Mouse (Mus musculus) neural tube, embryonic 10.5 days (tissue): Measurements from ENCODE around the gene Cldn14.
"Not testable (repeated sequence)": the region's sequence is repeated elsewhere in the genome, so short reads cannot be mapped to it uniquely, and the experiment has no call there.

ENCODE experiments used
- DNase-seq: peaks from one replicate; pipeline ENCODE4 v3.0.0-alpha.2; 2017; ENCODE audit warnings: low spot score; ENCODE audit errors: extremely low spot score

The Cldn14 gene

DNA sequence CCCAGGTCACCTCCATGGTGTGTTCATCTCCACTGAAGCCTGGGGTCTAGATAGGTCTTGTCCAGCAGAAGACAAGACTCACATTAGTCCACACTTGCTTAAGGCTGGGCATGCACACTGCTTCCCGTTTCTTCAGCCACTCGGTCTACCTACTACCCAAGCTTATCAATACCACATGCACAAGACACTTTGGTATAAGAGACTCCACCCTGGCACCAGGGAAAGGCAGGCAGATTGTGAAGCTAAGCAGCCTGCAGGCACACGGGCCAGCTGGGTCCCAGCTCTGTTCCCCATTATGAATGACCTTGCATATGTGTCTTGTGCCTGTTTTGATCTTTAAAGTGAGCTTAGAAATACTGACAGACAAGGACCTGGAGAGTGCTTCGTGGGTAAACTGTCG lies 719 bp upstream of the Cldn14 start:
- peak; percentile 23 for DNase-seq

DNA sequence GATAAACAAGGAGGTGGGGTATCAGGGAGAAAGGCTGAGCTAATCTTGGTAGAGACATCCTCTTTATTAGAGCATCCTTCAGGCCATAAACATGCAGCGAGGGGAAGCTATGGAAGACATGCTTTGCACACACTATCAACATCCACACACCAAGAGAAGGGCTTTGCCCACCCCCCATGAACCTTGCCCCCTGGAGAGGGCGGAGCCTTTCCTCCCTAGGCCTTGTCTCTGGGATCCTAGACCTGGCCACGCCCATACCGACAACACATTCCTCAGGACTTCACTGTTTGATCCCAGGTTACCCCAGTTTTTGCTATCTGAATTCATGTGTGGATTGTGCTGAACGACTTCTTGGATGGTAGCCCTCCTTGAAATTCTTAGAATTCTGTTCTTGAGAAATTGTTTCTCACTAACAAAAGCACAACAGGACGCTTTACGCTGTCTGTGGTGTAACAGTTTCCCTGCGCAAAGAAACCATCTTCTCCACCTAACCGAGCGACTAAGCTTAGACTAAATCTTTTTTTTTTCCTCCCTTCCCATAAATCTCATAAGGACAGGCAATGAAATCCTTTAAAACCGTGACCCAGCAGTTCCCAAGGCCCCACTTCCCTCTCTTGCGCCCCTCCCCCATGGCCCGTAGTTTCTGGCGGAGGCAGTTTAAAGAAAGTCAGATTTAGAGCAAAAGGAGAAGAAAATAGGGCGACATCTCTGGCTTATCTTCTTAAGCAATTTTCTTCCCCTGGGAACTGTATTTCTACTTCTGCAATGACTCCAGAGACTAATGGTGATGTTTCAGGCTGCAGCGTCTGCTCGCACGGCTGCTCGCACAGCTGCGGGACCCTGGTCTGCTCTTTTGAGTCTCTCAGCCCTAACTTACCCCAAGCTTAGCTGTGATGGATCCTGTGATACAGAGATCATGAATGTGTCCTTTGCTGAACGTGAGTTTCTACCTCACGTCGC lies 1.7 kb downstream of the Cldn14 start:
- peak; percentile 35 for DNase-seq

DNA sequence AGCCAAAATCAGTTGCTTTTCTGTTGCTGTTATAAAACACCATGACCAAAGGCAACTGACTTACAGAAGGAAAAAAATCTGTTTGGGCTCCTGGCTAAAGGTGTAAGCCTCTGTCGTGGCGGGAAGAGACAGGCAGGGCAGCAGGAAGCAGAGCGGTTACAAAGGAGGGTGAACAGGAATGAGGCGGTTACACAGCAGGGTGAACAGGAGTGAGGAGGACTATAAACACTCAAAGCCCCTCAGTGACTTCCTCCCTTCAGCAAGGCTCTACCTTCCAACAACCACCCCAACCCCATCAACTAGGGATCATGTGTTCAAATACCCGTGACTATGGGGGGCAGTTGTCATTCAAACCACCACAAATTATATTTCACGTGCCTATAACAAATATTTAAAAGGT lies 5.2 kb downstream of the Cldn14 start:
- no peak for DNase-seq

DNA sequence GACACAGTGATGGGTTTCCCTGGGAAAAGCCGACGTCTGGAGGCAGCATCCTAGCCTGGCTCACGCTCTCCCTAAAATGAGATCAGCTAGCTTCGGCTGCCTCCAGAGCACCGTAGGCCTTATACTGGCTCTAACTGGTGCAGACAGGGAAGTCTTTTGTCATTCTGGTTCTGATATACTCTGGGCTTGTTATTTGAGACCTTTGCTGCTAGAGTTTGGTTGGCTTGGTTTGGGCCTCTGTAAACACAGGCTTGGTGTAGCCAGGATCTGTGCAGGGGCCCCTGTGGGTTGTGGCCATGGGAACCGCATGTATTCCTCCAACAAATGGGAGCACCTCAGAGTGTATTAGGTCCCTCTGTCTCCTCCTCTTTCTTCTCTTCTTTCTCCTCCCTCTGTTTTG lies 7.3 kb downstream of the Cldn14 start:
- DNase-seq, result no peak

DNA sequence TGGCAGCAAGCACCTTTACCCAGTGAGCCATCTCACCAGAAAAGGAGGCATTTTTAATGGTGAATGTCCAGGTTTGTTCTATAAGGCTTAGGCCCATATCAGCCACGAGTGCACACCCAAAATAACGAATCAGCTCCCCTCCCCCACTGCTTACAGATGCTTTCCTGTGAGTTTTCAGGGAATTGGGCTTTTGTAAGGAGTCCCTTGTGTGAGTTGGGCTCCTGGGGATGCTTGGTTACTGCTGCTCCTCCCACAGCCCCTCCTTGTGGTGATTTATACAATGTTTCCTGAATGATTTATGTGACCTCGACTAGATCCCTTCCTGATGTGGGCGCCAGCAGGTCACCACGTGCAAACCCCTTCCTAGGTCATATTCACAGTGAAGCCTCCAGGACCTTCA lies 9.7 kb downstream of the Cldn14 start:
- no peak for DNase-seq

DNA sequence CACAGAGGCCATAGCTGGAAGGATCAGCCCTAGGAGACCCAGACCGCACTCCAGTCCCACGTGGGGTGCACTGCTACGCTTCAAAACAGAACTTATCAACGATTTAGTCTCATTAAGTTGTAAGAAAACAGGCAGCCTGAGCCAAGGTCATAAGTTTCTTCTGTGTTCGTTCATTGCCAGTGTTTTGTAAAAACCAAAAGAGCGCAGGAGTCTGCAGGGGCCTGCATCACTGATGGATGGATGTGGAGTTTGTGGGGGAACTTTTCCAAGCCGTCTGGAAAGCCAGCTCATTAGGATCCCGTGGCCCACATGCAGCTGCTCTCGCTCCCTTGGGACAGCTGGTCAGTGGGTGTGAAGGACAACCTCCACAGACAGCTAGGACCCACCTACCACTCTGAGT lies 25.1 kb downstream of the Cldn14 start:
- DNase-seq, result no peak

DNA sequence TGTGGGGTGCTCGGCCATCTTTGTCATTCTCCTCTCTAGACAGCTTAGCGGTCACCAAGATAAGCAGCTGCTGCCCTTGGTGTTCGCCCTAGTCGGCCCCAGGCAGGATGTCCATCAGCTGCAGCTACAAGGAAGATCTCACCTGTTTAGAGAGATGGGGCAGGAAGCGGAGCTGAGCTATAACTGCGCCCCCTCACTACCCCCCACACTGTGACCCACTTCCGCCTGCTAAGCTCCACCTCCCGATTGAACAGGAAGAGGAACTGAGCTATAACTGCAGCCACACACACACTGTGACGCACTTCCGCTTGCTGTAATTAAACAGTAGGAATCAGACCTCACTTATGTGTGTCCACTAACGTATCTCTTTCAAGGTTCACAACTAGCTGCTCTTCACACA lies 26.3 kb downstream of the Cldn14 start:
- DNase-seq, result no peak

DNA sequence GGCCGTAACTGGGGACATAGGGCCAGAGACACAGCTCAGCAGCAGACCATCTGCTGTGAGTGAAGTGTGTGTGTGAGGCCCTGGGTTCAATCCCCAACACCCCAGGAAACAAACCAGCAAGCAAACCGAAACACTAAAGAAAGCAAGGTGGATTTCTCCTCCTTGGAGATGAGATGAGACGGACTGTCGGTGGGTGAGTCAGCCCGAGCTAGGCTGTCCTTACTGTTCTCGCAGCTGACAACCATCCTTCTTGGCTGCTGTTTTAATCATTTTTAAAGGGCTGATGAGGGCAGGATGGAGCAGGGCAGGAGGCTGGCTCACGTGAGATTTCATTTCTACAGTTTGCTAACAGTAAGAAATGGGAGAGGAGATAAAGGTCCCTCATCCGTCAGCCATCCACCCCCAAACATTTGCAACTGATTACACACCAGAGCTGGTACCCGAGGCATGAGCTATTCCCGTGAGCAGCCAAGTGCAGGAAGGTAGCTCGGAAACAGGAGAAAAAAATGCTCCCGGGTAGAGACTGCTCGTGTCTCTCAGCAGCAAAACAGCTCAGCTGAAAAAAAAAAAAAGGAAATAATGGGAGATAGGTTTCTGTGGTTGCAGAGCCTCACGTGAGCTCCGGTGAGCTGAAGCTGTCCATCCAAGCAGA lies 27.3 kb downstream of the Cldn14 start:
- no peak for DNase-seq

DNA sequence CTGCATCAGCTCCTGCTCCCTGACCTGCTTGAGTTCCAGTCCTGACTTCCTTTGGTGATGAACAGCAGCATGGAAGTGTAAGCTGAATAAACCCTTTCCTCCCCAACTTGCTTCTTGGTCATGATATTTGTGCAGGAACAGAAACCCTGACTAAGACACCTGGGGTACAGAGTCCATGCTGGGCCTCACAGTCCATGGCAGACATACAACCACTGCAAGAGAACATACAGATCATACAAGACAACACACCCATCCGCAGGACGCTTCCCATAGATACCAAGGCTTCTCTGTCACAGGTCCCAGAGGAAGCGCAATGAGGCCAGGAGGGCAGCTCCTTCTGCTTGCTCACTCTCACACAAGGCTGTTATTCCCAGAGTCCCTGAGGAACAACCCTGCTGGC lies 28.3 kb downstream of the Cldn14 start:
- DNase-seq, result not testable (repeated sequence)

DNA sequence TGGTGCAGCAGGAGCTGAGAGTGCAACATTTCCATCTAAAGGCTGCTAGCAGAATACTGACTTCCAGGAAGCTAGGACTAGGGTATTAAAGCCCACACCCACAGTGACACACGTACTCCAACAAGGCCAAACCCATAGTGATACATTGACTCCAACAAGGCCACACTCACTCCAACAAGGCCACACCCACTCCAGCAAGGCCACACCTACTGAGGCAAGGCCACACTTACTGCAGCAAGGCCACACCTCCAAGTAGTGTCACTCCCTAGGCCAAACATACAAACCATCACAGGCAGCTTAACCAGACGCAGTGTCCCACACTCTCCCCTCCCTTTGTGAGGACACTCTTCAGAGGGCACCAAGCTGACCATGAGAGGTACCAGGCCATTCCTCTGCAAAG lies 29.3 kb downstream of the Cldn14 start:
- no peak for DNase-seq

DNA sequence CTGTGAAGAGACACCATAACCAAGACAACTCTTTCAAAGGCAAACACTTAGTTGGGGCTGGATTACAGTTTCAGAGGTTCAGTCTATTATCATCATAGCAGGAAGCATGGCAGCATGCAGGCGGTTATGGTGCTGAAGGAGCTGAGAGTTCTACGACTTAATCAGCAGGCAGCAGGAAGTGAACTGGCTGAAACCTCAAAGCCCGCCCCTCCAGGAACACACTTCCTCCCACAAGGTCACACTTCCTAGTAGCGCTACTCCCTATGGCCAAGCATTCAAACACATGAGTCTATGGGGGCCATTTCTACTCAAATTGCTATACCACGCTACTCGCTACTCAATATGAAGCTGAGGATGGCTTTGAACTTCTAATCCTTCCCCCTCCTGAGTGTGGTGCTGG lies 31.1 kb downstream of the Cldn14 start:
- DNase-seq, result no peak

DNA sequence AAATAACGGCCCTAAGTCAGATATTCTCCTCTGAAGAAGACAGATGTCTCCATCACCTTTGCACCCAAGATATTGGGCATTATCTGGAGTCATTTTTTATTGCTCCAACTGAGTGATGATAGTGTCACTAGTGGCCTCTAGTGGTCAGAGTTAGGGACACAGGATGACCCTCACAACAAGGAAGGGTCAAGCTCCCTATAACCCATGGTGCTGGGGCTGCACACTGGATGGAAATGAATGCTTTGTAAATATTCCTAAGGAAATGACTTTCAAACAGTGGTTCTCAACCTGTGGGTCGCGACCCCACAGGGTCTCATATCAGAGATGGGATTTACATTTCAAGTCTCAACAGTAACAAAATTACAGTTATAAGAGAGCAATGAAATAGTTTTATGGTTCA lies 31.7 kb downstream of the Cldn14 start:
- no peak for DNase-seq

DNA sequence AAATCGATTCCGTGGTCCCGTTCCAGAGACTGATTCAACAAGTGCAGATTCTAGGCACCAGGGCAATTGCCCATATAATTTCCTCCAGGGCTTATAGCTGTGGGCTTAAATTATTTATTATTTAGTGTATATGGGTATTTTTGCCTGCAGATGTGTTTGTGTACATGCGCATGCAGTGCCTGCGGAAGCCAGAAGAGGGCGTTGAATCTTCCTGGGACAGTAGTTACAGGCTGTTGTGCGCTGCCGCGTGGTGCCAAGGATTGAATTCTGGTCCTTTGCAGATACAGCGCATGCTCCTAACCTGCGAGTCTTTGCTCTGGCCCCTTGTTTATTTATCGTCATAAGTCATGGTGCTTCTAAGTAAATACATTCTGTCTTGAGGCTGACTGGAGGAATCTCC lies 33.2 kb downstream of the Cldn14 start:
- no peak for DNase-seq

DNA sequence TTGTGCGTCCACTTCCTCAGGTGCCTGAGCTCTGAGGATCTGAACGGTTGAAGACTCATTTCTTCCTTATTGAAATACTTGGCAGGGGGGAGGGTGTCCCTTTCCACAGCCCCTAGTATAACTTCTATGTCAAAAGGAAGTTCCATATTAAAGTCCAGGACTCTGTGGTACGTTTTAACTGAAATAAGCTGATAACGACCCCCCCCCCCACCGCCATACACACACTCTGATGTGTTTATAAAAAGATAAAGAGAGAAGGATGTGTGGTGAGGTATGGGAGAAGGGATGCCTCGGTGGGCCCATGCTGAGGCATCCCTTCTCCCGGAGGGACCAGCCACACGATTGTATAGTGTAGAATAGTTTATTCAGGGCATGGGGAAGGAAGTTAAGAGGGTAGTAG lies 34.4 kb downstream of the Cldn14 start:
- DNase-seq, result no peak

DNA sequence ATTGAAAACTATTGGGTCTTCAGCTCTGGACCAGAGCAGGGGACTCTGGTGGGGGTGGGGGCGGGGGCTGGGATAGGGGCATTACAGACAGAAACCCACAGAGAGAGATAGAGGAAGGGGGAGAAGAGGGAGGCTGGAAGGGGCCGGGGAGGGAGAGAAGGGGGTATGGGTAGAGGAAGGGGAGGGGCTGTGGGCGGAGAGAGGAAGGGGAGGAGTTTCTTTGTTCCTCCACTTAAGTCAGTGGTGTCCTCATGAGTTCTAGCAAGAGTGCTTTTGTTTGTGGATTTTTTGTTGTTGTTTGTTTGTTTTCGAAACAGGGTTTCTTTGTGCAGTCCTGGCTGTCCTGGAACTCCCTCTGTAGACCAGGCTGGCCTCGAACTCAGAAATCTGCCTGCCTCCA lies 35.1 kb downstream of the Cldn14 start:
- DNase-seq, result peak; percentile 24

DNA sequence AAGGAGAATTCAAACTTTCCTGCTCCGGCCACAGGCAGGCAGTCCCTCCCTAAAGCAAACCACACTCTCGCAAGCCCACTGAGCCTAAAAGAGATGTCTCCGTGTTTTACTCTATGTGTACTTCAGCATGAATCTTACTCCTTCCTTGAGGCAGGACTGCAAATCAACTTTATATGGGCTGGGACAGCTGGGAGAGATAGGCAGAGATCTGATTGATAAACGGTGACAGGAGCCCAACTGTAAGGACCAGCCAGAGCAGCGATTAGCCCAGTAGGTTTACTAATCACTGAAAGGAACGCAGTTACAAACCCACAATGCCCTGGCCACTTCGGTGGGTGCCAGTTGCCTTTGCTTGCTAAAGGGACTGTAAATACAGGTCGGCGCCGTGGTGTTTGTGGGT lies 35.5 kb downstream of the Cldn14 start:
- DNase-seq, result no peak

DNA sequence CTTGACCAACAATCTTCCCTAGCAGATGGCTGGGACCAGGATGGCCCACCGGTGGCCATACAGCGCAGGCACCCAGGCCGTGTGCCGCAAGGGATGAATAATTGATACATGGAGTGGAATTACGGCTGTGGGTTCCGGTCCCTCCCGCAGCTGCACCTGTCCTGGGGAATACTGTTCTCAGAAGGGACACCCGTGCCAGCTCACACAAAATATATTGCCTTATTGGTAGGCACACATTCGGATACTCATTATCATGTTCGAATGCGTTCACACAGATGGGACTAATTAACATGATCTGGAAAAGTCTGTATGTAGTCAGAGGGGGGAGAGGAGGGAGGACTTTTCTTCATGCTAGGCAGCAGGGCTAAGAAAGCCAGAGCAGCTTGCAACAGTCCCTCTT lies 37.6 kb downstream of the Cldn14 start:
- DNase-seq, result no peak

DNA sequence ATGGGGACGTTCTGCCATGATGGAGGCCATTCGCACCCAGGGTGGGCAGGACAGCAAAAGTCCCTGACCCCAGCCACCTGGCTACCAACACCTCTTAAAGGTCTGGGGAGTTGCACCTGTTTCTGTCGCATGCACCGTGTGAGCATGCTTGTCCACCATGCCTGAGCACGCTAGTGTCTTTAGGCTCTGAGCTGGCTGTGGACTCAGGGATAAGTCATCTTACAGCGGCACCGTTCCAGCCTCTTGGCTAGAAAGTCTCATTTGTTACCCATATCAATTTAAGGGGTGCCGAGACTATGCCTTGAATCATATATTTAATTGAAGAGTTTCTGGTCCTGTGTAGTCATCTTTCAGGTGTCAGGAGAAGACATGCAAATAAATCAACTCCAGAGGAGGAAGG lies 40.7 kb downstream of the Cldn14 start:
- no peak for DNase-seq

DNA sequence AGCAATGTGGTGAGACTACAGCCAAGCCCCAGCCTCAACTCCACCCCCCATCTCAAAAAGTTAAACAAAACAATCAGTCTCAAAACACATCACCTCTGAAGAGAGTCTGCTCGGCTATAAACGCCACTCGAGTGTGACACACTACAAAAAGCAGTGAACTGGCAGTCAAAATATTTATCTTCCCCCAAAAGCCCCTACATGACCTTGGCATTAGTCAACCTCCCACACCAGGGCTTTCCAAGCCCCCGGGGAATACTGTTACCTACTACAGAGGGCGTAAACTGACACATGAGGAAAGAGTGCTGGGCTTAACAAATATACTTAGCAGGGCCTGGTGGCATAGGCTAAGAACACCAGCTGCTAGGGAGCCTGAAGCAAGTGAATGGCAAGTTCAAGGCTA lies 46.4 kb downstream of the Cldn14 start:
- peak; percentile 20 for DNase-seq

DNA sequence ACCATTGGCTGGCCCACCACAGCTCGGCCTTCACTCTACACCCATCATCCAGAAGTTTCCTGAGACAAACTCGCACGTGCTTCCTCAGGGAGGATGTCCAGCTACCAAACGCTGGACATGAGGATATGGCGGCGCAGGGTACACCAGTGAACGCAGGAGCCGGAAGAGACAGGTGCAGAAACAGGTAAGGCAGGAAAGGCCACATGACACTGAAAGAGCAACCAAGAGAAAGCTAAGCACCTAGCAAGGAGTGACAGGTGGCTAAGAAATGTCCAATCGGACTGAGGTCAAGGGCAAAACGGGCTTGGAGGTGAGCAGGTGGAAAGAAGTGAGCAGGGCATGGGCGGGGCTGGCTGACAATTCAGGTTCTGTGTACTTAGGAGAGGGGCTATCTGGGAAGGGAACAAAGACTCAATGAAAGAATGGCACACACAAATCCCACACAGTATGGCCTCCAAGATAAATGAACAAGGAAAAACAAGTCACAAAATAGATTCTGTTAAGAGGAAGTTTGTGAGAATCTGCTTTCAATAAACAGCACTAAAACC lies 47.5 kb downstream of the Cldn14 start:
- no peak for DNase-seq

DNA sequence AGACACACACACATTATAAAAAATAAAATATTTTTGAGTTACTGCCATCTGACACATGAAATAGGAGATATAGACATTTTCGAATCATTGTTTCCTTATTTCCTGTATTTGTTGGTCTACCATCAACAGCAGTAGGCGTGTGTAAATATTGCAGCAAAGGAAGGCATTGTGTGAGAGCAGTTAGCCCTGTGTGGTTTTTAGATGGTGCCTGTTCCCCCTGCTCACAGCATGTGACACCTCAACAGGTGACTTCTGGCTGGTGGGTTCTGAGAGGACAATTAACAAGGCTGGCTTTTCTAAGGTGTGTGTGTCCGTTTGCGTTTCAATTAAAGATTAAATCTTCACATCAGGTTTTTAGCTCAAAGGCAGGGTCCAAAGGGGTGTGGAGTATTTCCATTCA lies 48.1 kb downstream of the Cldn14 start:
- DNase-seq, result no peak

DNA sequence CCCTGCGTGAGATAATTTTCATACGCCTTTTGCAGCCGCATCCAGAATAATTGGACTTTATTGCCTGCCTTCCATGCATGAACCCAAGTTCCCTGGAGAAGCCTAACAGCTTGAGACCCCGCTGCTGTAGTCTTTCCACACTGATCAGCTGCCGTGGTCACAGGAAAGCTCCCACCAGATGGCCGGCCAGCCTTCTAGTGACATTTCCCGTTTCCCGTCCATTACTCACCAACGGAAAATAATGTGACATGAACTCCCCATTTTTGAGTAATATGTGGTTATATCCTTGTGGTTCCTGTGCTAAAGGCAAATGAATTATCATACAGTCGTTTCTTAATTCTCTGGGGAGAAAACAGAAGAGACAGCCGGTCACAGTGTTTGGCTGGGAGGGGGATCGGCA lies 51.2 kb downstream of the Cldn14 start:
- DNase-seq, result no peak

DNA sequence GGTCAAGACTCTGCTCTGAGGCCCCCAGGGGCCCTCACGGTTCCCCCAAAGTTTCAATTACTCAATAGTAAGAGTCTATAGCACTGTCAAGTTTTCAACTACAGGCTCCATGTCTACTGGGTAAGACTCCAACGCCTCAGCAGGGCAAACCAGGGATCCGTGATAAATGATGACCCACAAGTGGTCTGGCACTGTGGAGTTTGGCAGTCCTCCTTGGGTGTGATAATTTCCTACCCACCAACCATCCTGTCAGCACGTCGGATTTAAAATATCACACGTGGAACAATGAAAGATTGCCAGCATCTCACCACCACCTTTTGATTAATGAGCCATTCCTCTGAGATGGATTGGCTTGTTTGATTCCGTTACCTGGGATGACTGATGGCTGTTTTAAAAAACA lies 51.7 kb downstream of the Cldn14 start:
- DNase-seq, result no peak
